Mouse (Mus musculus): ENCODE data around the gene Orc2. TPM values are rescaled to one million over a fixed set of nuclear protein-coding genes. Genes with fewer than 3 reads are reported as not detected.

Orc2 gene
- total RNA-seq (2014; rRNA removed) (82.0 and 236 TPM in 2 replicates), polyA plus RNA-seq (2015; fragmentation: Nextera tagmentation; extraction: Ambion mirVana) (20.8 and 23.7 TPM in 2 replicates)

GRCm38 (mm10) chr1:58504577-58505254 is at the start of gene Orc2:
Gene Orc2 (minus strand): TSS chr1:58505109.
- Histone ChIP-seq H3K27me3 (ENCODE audit: insufficient read depth, low read length) (no peaks in the 10 kb centered on the region), H3K9me3 (ENCODE audit: low read length) (0 out of 2 replicates have a peak, but pooled peaks cover 7% of the 10 kb centered on the region), H3K4me3 (ENCODE audit: low read length) (peak within 1 kb of the TSS; percentile 99), H3K9ac (replicated peaks; ENCODE audit: low read length) (peak within 1 kb of the TSS; percentile 92), H3K4me2 (ENCODE audit: low read depth, low read length) (peak within 1 kb of the TSS; percentile 82), H3K36me3 (ENCODE audit: insufficient read depth, low read length) (peaks cover 9% of the 10 kb centered on the region), H3K27ac (peak within 1 kb of the TSS; percentile 90), H3K4me1 (ENCODE audit: insufficient read depth, low read length) (peaks cover 13% of the 10 kb centered on the region)
- DNase-seq (ENCODE audit: low spot score) (peak; percentile 97), ATAC-seq (peak; percentile 100)
- no peak for TF ChIP-seq CTCF (IDR thresholded peaks at IDR 0.05; ENCODE audit: low read depth)
- under 1% methylated on average over 62 of the region's 64 CpGs for WGBS

DNA sequence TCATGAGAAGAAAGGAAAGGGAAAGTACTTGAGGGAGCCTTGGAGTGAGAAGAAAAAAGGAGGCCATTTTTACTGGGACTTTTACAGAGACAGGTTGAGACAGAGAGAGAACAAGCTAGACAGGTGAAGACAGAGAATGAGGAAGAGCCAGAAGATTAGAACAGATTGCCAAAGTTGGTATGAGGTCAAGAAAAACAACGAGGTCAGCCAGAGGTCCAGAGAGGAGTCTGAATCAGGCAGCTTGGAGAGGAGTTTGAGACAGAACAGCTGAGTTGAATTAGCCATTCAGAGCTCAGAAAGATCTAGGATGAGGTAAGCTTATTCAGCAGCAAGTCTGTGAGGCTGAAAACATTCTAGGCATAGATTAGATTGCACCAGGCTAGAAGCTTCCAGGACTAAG is 36.5 kb upstream of the Orc2 start:
- Histone ChIP-seq H3K4me2 (ENCODE audit: low read depth, low read length) (no peak overlapping the region), H3K9me3 (ENCODE audit: low read length) (no peaks in the 10 kb centered on the region), H3K36me3 (ENCODE audit: insufficient read depth, low read length) (peaks cover 44% of the 10 kb centered on the region), H3K9ac (replicated peaks; ENCODE audit: low read length) (no peak overlapping the region), H3K27me3 (ENCODE audit: insufficient read depth, low read length) (no peaks in the 10 kb centered on the region), H3K27ac (no peak overlapping the region), H3K4me1 (ENCODE audit: insufficient read depth, low read length) (no peaks in the 10 kb centered on the region), H3K4me3 (ENCODE audit: low read length) (no peak overlapping the region)
- no peak for TF ChIP-seq CTCF (IDR thresholded peaks at IDR 0.05; ENCODE audit: low read depth)
- DNase-seq (ENCODE audit: low spot score) (no peak), ATAC-seq (no peak)
- 90% methylated on average over 1 of the region's 1 CpGs for WGBS

- no peak overlapping the region for H3K4me3 ChIP-seq (ENCODE audit: low read length)
- H3K4me2 ChIP-seq (ENCODE audit: low read depth, low read length), result no peak overlapping the region
- H3K9ac ChIP-seq (replicated peaks; ENCODE audit: low read length), result no peak overlapping the region
- WGBS, result 95% methylated on average over 3 of the region's 3 CpGs
- H3K36me3 ChIP-seq (ENCODE audit: insufficient read depth, low read length), result no peaks in the 10 kb centered on the region
- ATAC-seq, result no peak
- DNase-seq (ENCODE audit: low spot score), result no peak
- no peak overlapping the region for H3K27ac ChIP-seq
- no peaks in the 10 kb centered on the region for H3K27me3 ChIP-seq (ENCODE audit: insufficient read depth, low read length)
- peaks cover 13% of the 10 kb centered on the region for H3K4me1 ChIP-seq (ENCODE audit: insufficient read depth, low read length)
- 0 out of 2 replicates have a peak, but pooled peaks cover 7% of the 10 kb centered on the region for H3K9me3 ChIP-seq (ENCODE audit: low read length)
- TF ChIP-seq CTCF (IDR thresholded peaks at IDR 0.05; ENCODE audit: low read depth), result no peak
These were observed 2.3 kb upstream of the Orc2 start for GRCm38 (mm10) chr1:58507249-58507648.

DNA sequence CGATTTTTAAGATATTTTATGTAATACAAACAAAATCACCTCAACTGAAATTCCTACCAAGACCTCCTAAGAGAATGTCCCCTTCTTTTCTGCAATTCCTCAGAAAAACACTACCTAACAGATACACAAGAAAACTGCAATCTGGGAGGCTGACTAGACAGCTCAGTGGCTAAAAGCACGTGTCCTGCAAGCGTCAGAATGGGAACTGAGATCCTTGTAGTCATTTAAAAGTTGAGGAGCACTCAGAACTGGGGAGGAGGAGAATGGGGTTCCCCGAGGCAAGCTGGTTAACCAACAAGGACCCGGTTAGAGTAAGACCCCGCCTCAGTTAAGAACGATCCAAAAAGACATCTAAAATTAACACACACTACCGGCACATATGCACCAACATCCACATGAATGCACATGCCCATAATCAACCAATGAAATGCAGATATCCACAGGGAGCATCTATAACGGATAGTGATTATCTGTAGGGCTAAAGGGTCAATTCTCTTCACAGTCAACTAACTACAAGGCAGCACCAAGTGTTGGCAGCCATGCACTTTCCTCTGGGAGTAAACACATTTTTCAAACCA is 1.0 kb downstream of the Orc2 start:
- H3K9me3 ChIP-seq (ENCODE audit: low read length), result 0 out of 2 replicates have a peak, but pooled peaks cover 7% of the 10 kb centered on the region
- H3K4me2 ChIP-seq (ENCODE audit: low read depth, low read length), result peak overlapping the region; percentile 82
- 29% methylated on average over 9 of the region's 9 CpGs for WGBS
- DNase-seq (ENCODE audit: low spot score), result no peak
- peak overlapping the region; percentile 90; the same call in 1 of the 2 replicates for H3K27ac ChIP-seq
- no peaks in the 10 kb centered on the region for H3K27me3 ChIP-seq (ENCODE audit: insufficient read depth, low read length)
- peak overlapping the region; percentile 92 for H3K9ac ChIP-seq (replicated peaks; ENCODE audit: low read length)
- peaks cover 17% of the 10 kb centered on the region for H3K36me3 ChIP-seq (ENCODE audit: insufficient read depth, low read length)
- H3K4me3 ChIP-seq (ENCODE audit: low read length), result peak overlapping the region; percentile 99
- no peak for TF ChIP-seq CTCF (IDR thresholded peaks at IDR 0.05; ENCODE audit: low read depth)
- peaks cover 13% of the 10 kb centered on the region for H3K4me1 ChIP-seq (ENCODE audit: insufficient read depth, low read length)
- peak; percentile 5; the same call in 1 of the 2 replicates for ATAC-seq

GRCm38 (mm10) chr1:58503134-58503533 is 1.8 kb downstream of the Orc2 start:
- Histone ChIP-seq H3K4me3 (ENCODE audit: low read length) (no peak overlapping the region), H3K27me3 (ENCODE audit: insufficient read depth, low read length) (no peaks in the 10 kb centered on the region), H3K4me2 (ENCODE audit: low read depth, low read length) (peak overlapping the region; percentile 82; the same call in 1 of the 2 replicates), H3K9me3 (ENCODE audit: low read length) (0 out of 2 replicates have a peak, but pooled peaks cover 2% of the 10 kb centered on the region), H3K9ac (replicated peaks; ENCODE audit: low read length) (no peak overlapping the region), H3K36me3 (ENCODE audit: insufficient read depth, low read length) (peaks cover 17% of the 10 kb centered on the region), H3K27ac (no peak overlapping the region), H3K4me1 (ENCODE audit: insufficient read depth, low read length) (peaks cover 13% of the 10 kb centered on the region)
- TF ChIP-seq CTCF (IDR thresholded peaks at IDR 0.05; ENCODE audit: low read depth), result no peak
- ATAC-seq (no peak), DNase-seq (ENCODE audit: low spot score) (no peak)

- Histone ChIP-seq H3K4me2 (ENCODE audit: low read depth, low read length) (no peak overlapping the region), H3K27ac (no peak overlapping the region), H3K4me1 (ENCODE audit: insufficient read depth, low read length) (peaks cover 7% of the 10 kb centered on the region), H3K9ac (replicated peaks; ENCODE audit: low read length) (no peak overlapping the region), H3K9me3 (ENCODE audit: low read length) (no peaks in the 10 kb centered on the region), H3K36me3 (ENCODE audit: insufficient read depth, low read length) (peaks cover 38% of the 10 kb centered on the region), H3K4me3 (ENCODE audit: low read length) (no peak overlapping the region), H3K27me3 (ENCODE audit: insufficient read depth, low read length) (no peaks in the 10 kb centered on the region)
- no peak for ATAC-seq
- DNase-seq (ENCODE audit: low spot score), result no peak
- WGBS, result 96% methylated on average over 1 of the region's 1 CpGs
- TF ChIP-seq CTCF (IDR thresholded peaks at IDR 0.05; ENCODE audit: low read depth), result no peak; the same call in 1 of the 2 replicates
These were observed 6.2 kb downstream of the Orc2 start for GRCm38 (mm10) chr1:58498758-58499157.

GRCm38 (mm10) chr1:58497678-58498077 is 7.2 kb downstream of the Orc2 start:
- no peak overlapping the region for H3K4me2 ChIP-seq (ENCODE audit: low read depth, low read length)
- 95% methylated on average over 4 of the region's 4 CpGs for WGBS
- no peak overlapping the region for H3K4me3 ChIP-seq (ENCODE audit: low read length)
- ATAC-seq (no peak), DNase-seq (ENCODE audit: low spot score) (no peak)
- H3K9ac ChIP-seq (replicated peaks; ENCODE audit: low read length), result no peak overlapping the region
- no peaks in the 10 kb centered on the region for H3K27me3 ChIP-seq (ENCODE audit: insufficient read depth, low read length)
- no peak for TF ChIP-seq CTCF (IDR thresholded peaks at IDR 0.05; ENCODE audit: low read depth)
- H3K36me3 ChIP-seq (ENCODE audit: insufficient read depth, low read length), result peaks cover 45% of the 10 kb centered on the region
- H3K27ac ChIP-seq, result no peak overlapping the region
- no peaks in the 10 kb centered on the region for H3K9me3 ChIP-seq (ENCODE audit: low read length)
- no peaks in the 10 kb centered on the region for H3K4me1 ChIP-seq (ENCODE audit: insufficient read depth, low read length)
